Mouse (Mus musculus) limb, embryonic 14.5 days (tissue): Measurements from ENCODE around the gene Kif13a. TPM values are rescaled to one million over a fixed set of nuclear protein-coding genes. Genes with fewer than 3 reads are reported as not detected.

Experiments
- ATAC-seq: fragments of 200-750 bp; cut with Nextera tagmentation; 2 replicates; pipeline ENCODE4 v1.8.0; 2017; ENCODE audit warnings: low read depth, moderate number of reproducible peaks, moderate TSS enrichment; ENCODE audit not compliant: low FRiP score
- DNase-seq: peaks from one replicate; pipeline ENCODE4 v3.0.0-alpha.2; 2015; ENCODE audit warnings: low spot score
- H3K27ac ChIP-seq: fragments of 300-500 bp; sonication (generic); replicated peaks from 2 replicates; pipeline ENCODE4 v1.5.1; 2014; ENCODE audit warnings: low read depth, mild to moderate bottlenecking, low read length, moderate library complexity, mixed read lengths
- H3K27me3 ChIP-seq: fragments of 300-500 bp; sonication (generic); 2 replicates; pipeline ENCODE4 v1.6.1; 2014; ENCODE audit warnings: low read length, mixed read lengths; ENCODE audit not compliant: control insufficient read depth, insufficient read depth
- H3K36me3 ChIP-seq: fragments of 300-500 bp; sonication (generic); 2 replicates; pipeline ENCODE4 v1.6.1; 2014; ENCODE audit warnings: mild to moderate bottlenecking, low read length, moderate library complexity, mixed read lengths; ENCODE audit not compliant: control insufficient read depth, insufficient read depth
- H3K4me1 ChIP-seq: fragments of 300-500 bp; sonication (generic); 2 replicates; pipeline ENCODE4 v1.6.1; 2014; ENCODE audit warnings: antibody characterized with exemption, low read length, mixed read lengths; ENCODE audit not compliant: control insufficient read depth, insufficient read depth
- H3K4me2 ChIP-seq: fragments of 300-500 bp; sonication (generic); replicated peaks from 2 replicates; pipeline ENCODE4 v1.6.1; 2014; ENCODE audit warnings: low read depth, mild to moderate bottlenecking, low read length, moderate library complexity; ENCODE audit not compliant: severe bottlenecking
- H3K4me3 ChIP-seq: fragments of 300-500 bp; sonication (generic); replicated peaks from 2 replicates; pipeline ENCODE4 v1.5.1; 2014; ENCODE audit warnings: low read length
- H3K9ac ChIP-seq: fragments of 300-500 bp; sonication (generic); 2 replicates; pipeline ENCODE4 v1.6.1; 2014; ENCODE audit warnings: mild to moderate bottlenecking, low read depth, low read length, moderate library complexity; ENCODE audit not compliant: severe bottlenecking
- H3K9me3 ChIP-seq: fragments of 300-500 bp; sonication (generic); 2 replicates; pipeline ENCODE4 v1.6.1; 2016; ENCODE audit warnings: low read length; ENCODE audit not compliant: control insufficient read depth
- POLR2A ChIP-seq: fragments of 200-500 bp; IDR thresholded peaks from 2 replicates; pipeline ENCODE4 v1.8.0; 2012; ENCODE audit warnings: inconsistent platforms, mild to moderate bottlenecking, moderate library complexity, borderline replicate concordance; ENCODE audit not compliant: insufficient read depth, insufficient read length; ENCODE audit errors: extremely low read depth
- WGBS: fragments of 180-500 bp; shearing (Covaris S2); extraction: QIAGEN DNeasy Blood & Tissue Kit; methylation state at CpG from one replicate; pipeline ENCODE4 v1.1.7; 2014; 5-methylcytosine and 5-hydroxymethylcytosine counted together
- polyA plus RNA-seq, 2 experiments: library from polyadenylated mRNA; depleted of rRNA in 1 of 2; stranded (reverse) in 1 of 2; unstranded in 1 of 2; fragments of >200 nt; fragmentation: Nextera tagmentation in 1 of 2; extraction: Ambion mirVana in 1 of 2; gene quantifications; 2 replicates each; pipeline versions ENCODE4 v1.2.1 to v1.2.3; 2012 to 2014

Gene Kif13a
- polyA plus RNA-seq, 2 experiments: 27.6 to 28.7 TPM

- H3K4me3 ChIP-seq: no peak overlapping the region
- H3K9me3 ChIP-seq: no peaks in the 10 kb centered on the region
- DNase-seq (no peak), ATAC-seq (no peak)
- peaks cover 40% of the 10 kb centered on the region for H3K36me3 ChIP-seq
- WGBS: 79% methylated on average over 12 of the region's 13 CpGs
- H3K4me1 ChIP-seq: no peaks in the 10 kb centered on the region
- H3K4me2 ChIP-seq: no peak overlapping the region
- no peak overlapping the region for H3K9ac ChIP-seq
- no peak for TF ChIP-seq POLR2A
- no peaks in the 10 kb centered on the region for H3K27me3 ChIP-seq
- H3K27ac ChIP-seq: no peak overlapping the region
Measured at GRCm38 (mm10) chr13:46752566-46753229, 177.0 kb downstream of the Kif13a start.

- ATAC-seq (no peak), DNase-seq (no peak)
- no peak overlapping the region for H3K4me2 ChIP-seq
- 77% methylated on average over 5 of the region's 5 CpGs for WGBS
- H3K27ac ChIP-seq: no peak overlapping the region
- H3K27me3 ChIP-seq: no peaks in the 10 kb centered on the region
- H3K9ac ChIP-seq: no peak overlapping the region
- H3K4me3 ChIP-seq: no peak overlapping the region
- peaks cover 33% of the 10 kb centered on the region for H3K36me3 ChIP-seq
- no peaks in the 10 kb centered on the region for H3K4me1 ChIP-seq
- no peaks in the 10 kb centered on the region for H3K9me3 ChIP-seq
- TF ChIP-seq POLR2A: no peak
Measured at GRCm38 (mm10) chr13:46748138-46748873, 181.4 kb downstream of the Kif13a start.

GRCm38 (mm10) chr13:46743821-46744220, 185.8 kb downstream of the Kif13a start:
- Histone ChIP-seq H3K27ac (no peak overlapping the region), H3K4me1 (no peaks in the 10 kb centered on the region), H3K27me3 (no peaks in the 10 kb centered on the region), H3K9ac (no peak overlapping the region), H3K9me3 (no peaks in the 10 kb centered on the region), H3K4me2 (no peak overlapping the region), H3K36me3 (no peaks in the 10 kb centered on the region; the same call in 1 of the 2 replicates), H3K4me3 (no peak overlapping the region)
- WGBS: 83% methylated on average over 8 of the region's 8 CpGs
- no peak for DNase-seq
- TF ChIP-seq POLR2A: no peak
- ATAC-seq: no peak

- Histone ChIP-seq H3K9me3 (no peaks in the 10 kb centered on the region), H3K4me1 (no peaks in the 10 kb centered on the region), H3K4me2 (no peak overlapping the region), H3K9ac (no peak overlapping the region), H3K27ac (no peak overlapping the region), H3K36me3 (no peaks in the 10 kb centered on the region), H3K4me3 (no peak overlapping the region), H3K27me3 (no peaks in the 10 kb centered on the region)
- WGBS: 58% methylated on average over 2 of the region's 2 CpGs
- ATAC-seq (no peak), DNase-seq (no peak)
- no peak for TF ChIP-seq POLR2A
Measured at GRCm38 (mm10) chr13:46742367-46742766, 187.3 kb downstream of the Kif13a start.

GRCm38 (mm10) chr13:46739426-46739825, 190.2 kb downstream of the Kif13a start:
- Histone ChIP-seq H3K27me3 (no peaks in the 10 kb centered on the region), H3K9ac (no peak overlapping the region), H3K27ac (no peak overlapping the region), H3K4me1 (peaks cover 4% of the 10 kb centered on the region), H3K4me2 (no peak overlapping the region), H3K36me3 (no peaks in the 10 kb centered on the region), H3K4me3 (no peak overlapping the region), H3K9me3 (no peaks in the 10 kb centered on the region)
- 77% methylated on average over 7 of the region's 7 CpGs for WGBS
- TF ChIP-seq POLR2A: no peak
- ATAC-seq (no peak), DNase-seq (no peak)
